Mouse (Mus musculus) cerebellum, adult 2 months (tissue): ENCODE measurements around the gene Zbtb16.

Experiments
- CTCF ChIP-seq: fragments of 200-500 bp; IDR thresholded peaks from 2 replicates; pipeline ENCODE4 v1.5.1; 2011; ENCODE audit warnings: low read depth, mild to moderate bottlenecking, control low read depth, low read length, moderate library complexity, borderline replicate concordance; ENCODE audit not compliant: insufficient read depth
- POLR2A ChIP-seq: fragments of 200-500 bp; IDR thresholded peaks from 2 replicates; pipeline ENCODE4 v1.6.1; 2011; ENCODE audit warnings: low read length, control low read depth, borderline replicate concordance; ENCODE audit not compliant: insufficient read depth

GRCm38 (mm10) chr9:48787906-48788410, 48.1 kb downstream of the Zbtb16 start:
- TF ChIP-seq CTCF = no peak
- TF ChIP-seq POLR2A = no peak
